Mouse (Mus musculus): ENCODE measurements at regions not wholly inside any gene's neighbourhood (a gene's known extent, or its start where the extent isn't known, plus 50 kb on each side); places are given as distances from the start of the nearest gene placed in this dataset.

GRCm38 (mm10) chr5:106376781-106377525 is 81.0 kb downstream of the Barhl2 start:
- Histone ChIP-seq H3K4me3 (ENCODE audit: insufficient read depth, low read depth, low read length) (no peak overlapping the region), H3K27me3 (replicated peaks; ENCODE audit: control insufficient read depth, insufficient read depth, low read length) (no peaks in the 10 kb centered on the region; the same call in 1 of the 2 replicates), H3K36me3 (ENCODE audit: control insufficient read depth, insufficient read depth, low read length) (no peaks in the 10 kb centered on the region), H3K27ac (ENCODE audit: insufficient read depth, low read depth, low read length) (no peak overlapping the region), H3K4me1 (ENCODE audit: control insufficient read depth, insufficient read depth, low read length) (no peaks in the 10 kb centered on the region)
- 67% methylated on average over 25 of the region's 25 CpGs for WGBS
- TF ChIP-seq POLR2A (IDR thresholded peaks at IDR 0.05; ENCODE audit: low read depth, low read length) (no peak), CTCF (conservative IDR thresholded peaks at IDR 0.05; ENCODE audit: insufficient read depth, insufficient read length, low read depth, low read length) (no peak)
- DNase-seq = no peak

GRCm38 (mm10) chr5:106367831-106368230 is 90.1 kb downstream of the Barhl2 start:
- 29% methylated on average over 9 of the region's 9 CpGs for WGBS
- Histone ChIP-seq H3K27ac (ENCODE audit: insufficient read depth, low read depth, low read length) (no peak overlapping the region), H3K4me1 (ENCODE audit: control insufficient read depth, insufficient read depth, low read length) (no peaks in the 10 kb centered on the region), H3K36me3 (ENCODE audit: control insufficient read depth, insufficient read depth, low read length) (no peaks in the 10 kb centered on the region), H3K27me3 (replicated peaks; ENCODE audit: control insufficient read depth, insufficient read depth, low read length) (no peaks in the 10 kb centered on the region; the same call in 1 of the 2 replicates), H3K4me3 (ENCODE audit: insufficient read depth, low read depth, low read length) (no peak overlapping the region)
- TF ChIP-seq POLR2A (IDR thresholded peaks at IDR 0.05; ENCODE audit: low read depth, low read length) = no peak
- no peak for TF ChIP-seq CTCF (conservative IDR thresholded peaks at IDR 0.05; ENCODE audit: insufficient read depth, insufficient read length, low read depth, low read length)
- no peak for DNase-seq

GRCm38 (mm10) chr5:106367312-106367711 is 90.7 kb downstream of the Barhl2 start:
- TF ChIP-seq POLR2A (IDR thresholded peaks at IDR 0.05; ENCODE audit: low read depth, low read length) (no peak), CTCF (conservative IDR thresholded peaks at IDR 0.05; ENCODE audit: insufficient read depth, insufficient read length, low read depth, low read length) (no peak)

GRCm38 (mm10) chr5:106366006-106366405 is 92.0 kb downstream of the Barhl2 start:
- no peaks in the 10 kb centered on the region for H3K36me3 ChIP-seq (ENCODE audit: control insufficient read depth, insufficient read depth, low read length)
- 67% methylated on average over 7 of the region's 7 CpGs for WGBS
- TF ChIP-seq CTCF (conservative IDR thresholded peaks at IDR 0.05; ENCODE audit: insufficient read depth, insufficient read length, low read depth, low read length) (no peak), POLR2A (IDR thresholded peaks at IDR 0.05; ENCODE audit: low read depth, low read length) (no peak)
- no peak overlapping the region for H3K4me3 ChIP-seq (ENCODE audit: insufficient read depth, low read depth, low read length)
- H3K4me1 ChIP-seq (ENCODE audit: control insufficient read depth, insufficient read depth, low read length) = no peaks in the 10 kb centered on the region
- no peak overlapping the region for H3K27ac ChIP-seq (ENCODE audit: insufficient read depth, low read depth, low read length)
- DNase-seq = no peak
- H3K27me3 ChIP-seq (replicated peaks; ENCODE audit: control insufficient read depth, insufficient read depth, low read length) = no peaks in the 10 kb centered on the region; the same call in 1 of the 2 replicates

More at GRCm38 (mm10) chr5:106367312-106367711, 90.7 kb downstream of the Barhl2 start:
- H3K4me1 ChIP-seq (ENCODE audit: control insufficient read depth, insufficient read depth, low read length) = no peaks in the 10 kb centered on the region
- 64% methylated on average over 5 of the region's 5 CpGs for WGBS
- H3K27ac ChIP-seq (ENCODE audit: insufficient read depth, low read depth, low read length) = no peak overlapping the region
- H3K36me3 ChIP-seq (ENCODE audit: control insufficient read depth, insufficient read depth, low read length) = no peaks in the 10 kb centered on the region
- no peak for DNase-seq
- no peak overlapping the region for H3K4me3 ChIP-seq (ENCODE audit: insufficient read depth, low read depth, low read length)
- H3K27me3 ChIP-seq (replicated peaks; ENCODE audit: control insufficient read depth, insufficient read depth, low read length) = no peaks in the 10 kb centered on the region; the same call in 1 of the 2 replicates

GRCm38 (mm10) chr5:106365094-106365493 is 92.9 kb downstream of the Barhl2 start:
- Histone ChIP-seq H3K27me3 (replicated peaks; ENCODE audit: control insufficient read depth, insufficient read depth, low read length) (no peaks in the 10 kb centered on the region; the same call in 1 of the 2 replicates), H3K4me1 (ENCODE audit: control insufficient read depth, insufficient read depth, low read length) (no peaks in the 10 kb centered on the region), H3K36me3 (ENCODE audit: control insufficient read depth, insufficient read depth, low read length) (no peaks in the 10 kb centered on the region), H3K27ac (ENCODE audit: insufficient read depth, low read depth, low read length) (no peak overlapping the region), H3K4me3 (ENCODE audit: insufficient read depth, low read depth, low read length) (no peak overlapping the region)
- peak; percentile 15 for DNase-seq
- 42% methylated on average over 8 of the region's 8 CpGs for WGBS
- TF ChIP-seq POLR2A (IDR thresholded peaks at IDR 0.05; ENCODE audit: low read depth, low read length) (no peak), CTCF (conservative IDR thresholded peaks at IDR 0.05; ENCODE audit: insufficient read depth, insufficient read length, low read depth, low read length) (peak; percentile 33)

GRCm38 (mm10) chr5:106351348-106351747 is 106.6 kb downstream of the Barhl2 start:
- Histone ChIP-seq H3K27ac (ENCODE audit: insufficient read depth, low read depth, low read length) (no peak overlapping the region), H3K36me3 (ENCODE audit: control insufficient read depth, insufficient read depth, low read length) (no peaks in the 10 kb centered on the region), H3K4me3 (ENCODE audit: insufficient read depth, low read depth, low read length) (no peak overlapping the region), H3K27me3 (replicated peaks; ENCODE audit: control insufficient read depth, insufficient read depth, low read length) (no peaks in the 10 kb centered on the region), H3K4me1 (ENCODE audit: control insufficient read depth, insufficient read depth, low read length) (no peaks in the 10 kb centered on the region)
- 87% methylated on average over 8 of the region's 8 CpGs for WGBS
- DNase-seq = no peak
- TF ChIP-seq POLR2A (IDR thresholded peaks at IDR 0.05; ENCODE audit: low read depth, low read length) (no peak), CTCF (conservative IDR thresholded peaks at IDR 0.05; ENCODE audit: insufficient read depth, insufficient read length, low read depth, low read length) (no peak)

GRCm38 (mm10) chr5:106349851-106350515 is 108.0 kb downstream of the Barhl2 start:
- no peak for DNase-seq
- Histone ChIP-seq H3K36me3 (ENCODE audit: control insufficient read depth, insufficient read depth, low read length) (no peaks in the 10 kb centered on the region), H3K27ac (ENCODE audit: insufficient read depth, low read depth, low read length) (no peak overlapping the region), H3K4me1 (ENCODE audit: control insufficient read depth, insufficient read depth, low read length) (no peaks in the 10 kb centered on the region), H3K27me3 (replicated peaks; ENCODE audit: control insufficient read depth, insufficient read depth, low read length) (no peaks in the 10 kb centered on the region), H3K4me3 (ENCODE audit: insufficient read depth, low read depth, low read length) (no peak overlapping the region)
- no peak for TF ChIP-seq POLR2A (IDR thresholded peaks at IDR 0.05; ENCODE audit: low read depth, low read length)
- TF ChIP-seq CTCF (conservative IDR thresholded peaks at IDR 0.05; ENCODE audit: insufficient read depth, insufficient read length, low read depth, low read length) = no peak
- 66% methylated on average over 10 of the region's 10 CpGs for WGBS

Measured in kidney, adult 2 months (tissue).